Mouse (Mus musculus) liver, embryonic 13.5 days (tissue): ENCODE data around the gene Zswim4. TPM values are rescaled to one million over a fixed set of nuclear protein-coding genes. Genes with fewer than 3 reads are reported as not detected.
"Not testable (repeated sequence)": the region's sequence is repeated elsewhere in the genome, so short reads cannot be mapped to it uniquely, and the experiment has no call there.

Experiments used
- ATAC-seq: fragments of 200-750 bp; cut with Nextera tagmentation; 2 replicates; pipeline ENCODE4 v1.8.0; 2017; ENCODE audit warnings: low read depth, mild to moderate bottlenecking, moderate number of reproducible peaks, moderate library complexity
- DNase-seq: peaks from one replicate; pipeline ENCODE4 v3.0.0; 2022
- H3K27ac ChIP-seq: fragments of 300-500 bp; sonication (generic); 2 replicates; pipeline ENCODE4 v1.5.1; 2015; ENCODE audit warnings: moderate library complexity, mild to moderate bottlenecking, inconsistent platforms
- H3K27me3 ChIP-seq: fragments of 300-500 bp; sonication (generic); 2 replicates; pipeline ENCODE4 v1.6.1; 2015; ENCODE audit warnings: mild to moderate bottlenecking, inconsistent platforms
- H3K36me3 ChIP-seq: fragments of 300-500 bp; sonication (generic); 2 replicates; pipeline ENCODE4 v1.6.1; 2015; ENCODE audit warnings: mild to moderate bottlenecking, inconsistent platforms
- H3K4me1 ChIP-seq: fragments of 300-500 bp; sonication (generic); replicated peaks from 2 replicates; pipeline ENCODE4 v1.6.1; 2015; ENCODE audit warnings: inconsistent platforms
- H3K4me2 ChIP-seq: fragments of 300-500 bp; sonication (generic); 2 replicates; pipeline ENCODE4 v1.6.1; 2015; ENCODE audit warnings: inconsistent platforms, mild to moderate bottlenecking, moderate library complexity
- H3K4me3 ChIP-seq: fragments of 300-500 bp; sonication (generic); replicated peaks from 2 replicates; pipeline ENCODE4 v1.5.1; 2015; ENCODE audit warnings: mild to moderate bottlenecking, inconsistent platforms
- H3K9ac ChIP-seq: fragments of 300-500 bp; sonication (generic); 2 replicates; pipeline ENCODE4 v1.6.1; 2015; ENCODE audit warnings: mild to moderate bottlenecking, inconsistent platforms
- H3K9me3 ChIP-seq: fragments of 300-500 bp; sonication (generic); replicated peaks from 2 replicates; pipeline ENCODE4 v1.6.1; 2016; ENCODE audit warnings: inconsistent platforms
- WGBS: fragments of 180-500 bp; shearing (Covaris S2); methylation state at CpG from one replicate; pipeline ENCODE4 v1.1.7; 2015; ENCODE audit not compliant: insufficient replicate concordance; 5-methylcytosine and 5-hydroxymethylcytosine counted together
- polyA plus RNA-seq: library from polyadenylated mRNA; unstranded; fragments of >200 nt; fragmentation: Nextera tagmentation; extraction: Ambion mirVana; gene quantifications from 2 replicates; pipeline ENCODE4 v1.2.1, GENCODE M21; 2015

Zswim4 gene
- 2.1 and 2.2 TPM in 2 replicates for polyA plus RNA-seq

- Histone ChIP-seq H3K4me2 (peak within 1 kb of the TSS; percentile 94), H3K9me3 (no peaks in the 10 kb centered on the region), H3K9ac (peak within 1 kb of the TSS; percentile 93), H3K4me1 (peaks cover 24% of the 10 kb centered on the region), H3K27me3 (no peaks in the 10 kb centered on the region), H3K36me3 (no peaks in the 10 kb centered on the region), H3K27ac (peak within 1 kb of the TSS; percentile 80), H3K4me3 (peak within 1 kb of the TSS; percentile 86)
- ATAC-seq (peak; percentile 99), DNase-seq (peak; percentile 97)
- under 1% methylated on average over 35 of the region's 35 CpGs for WGBS
These were observed at the start of gene Zswim4 for GRCm38 (mm10) chr8:84236998-84237473. TSS of gene Zswim4 (minus strand) at chr8:84237055.

GRCm38 (mm10) chr8:84285665-84286064, 48.8 kb upstream of the Zswim4 start:
- ATAC-seq, H3K36me3 ChIP-seq, H3K4me2 ChIP-seq, H3K27ac ChIP-seq, H3K4me1 ChIP-seq, H3K9ac ChIP-seq, H3K4me3 ChIP-seq, H3K27me3 ChIP-seq, DNase-seq, H3K9me3 ChIP-seq: not testable (repeated sequence)
- whole genome bisulfite sequencing, result 28% methylated on average over 5 of the region's 5 CpGs

- no peaks in the 10 kb centered on the region for H3K27me3 ChIP-seq
- 34% methylated on average over 9 of the region's 9 CpGs for whole genome bisulfite sequencing
- no peaks in the 10 kb centered on the region for H3K9me3 ChIP-seq
- no peaks in the 10 kb centered on the region for H3K36me3 ChIP-seq
- H3K27ac ChIP-seq, result no peak overlapping the region
- no peak overlapping the region for H3K9ac ChIP-seq
- no peaks in the 10 kb centered on the region for H3K4me1 ChIP-seq
- ATAC-seq (no peak), DNase-seq (no peak)
- H3K4me2 ChIP-seq, result no peak overlapping the region
- H3K4me3 ChIP-seq, result no peak overlapping the region
These were observed 47.8 kb upstream of the Zswim4 start for GRCm38 (mm10) chr8:84284608-84285063.

GRCm38 (mm10) chr8:84280777-84281176, 43.9 kb upstream of the Zswim4 start:
- Histone ChIP-seq H3K27ac (no peak overlapping the region), H3K9ac (no peak overlapping the region), H3K4me2 (no peak overlapping the region), H3K4me3 (no peak overlapping the region), H3K4me1 (peaks cover 11% of the 10 kb centered on the region), H3K27me3 (no peaks in the 10 kb centered on the region), H3K9me3 (no peaks in the 10 kb centered on the region), H3K36me3 (no peaks in the 10 kb centered on the region)
- DNase-seq (no peak), ATAC-seq (no peak)
- WGBS, result 53% methylated on average over 10 of the region's 10 CpGs

GRCm38 (mm10) chr8:84276447-84276846, 39.6 kb upstream of the Zswim4 start:
- Histone ChIP-seq H3K4me2 (no peak overlapping the region), H3K4me3 (no peak overlapping the region), H3K4me1 (peaks cover 11% of the 10 kb centered on the region), H3K27me3 (no peaks in the 10 kb centered on the region), H3K27ac (peak overlapping the region; percentile 16; the same call in 1 of the 2 replicates), H3K36me3 (no peaks in the 10 kb centered on the region), H3K9me3 (no peaks in the 10 kb centered on the region), H3K9ac (no peak overlapping the region)
- no peak for ATAC-seq
- 16% methylated on average over 1 of the region's 1 CpGs for WGBS
- no peak for DNase-seq

- ATAC-seq, result no peak
- no peaks in the 10 kb centered on the region for H3K36me3 ChIP-seq
- H3K9ac ChIP-seq, result no peak overlapping the region
- no peak for DNase-seq
- H3K4me3 ChIP-seq, result no peak overlapping the region
- no peak overlapping the region for H3K27ac ChIP-seq
- peaks cover 24% of the 10 kb centered on the region for H3K4me1 ChIP-seq
- no peaks in the 10 kb centered on the region for H3K27me3 ChIP-seq
- no peaks in the 10 kb centered on the region for H3K9me3 ChIP-seq
- H3K4me2 ChIP-seq, result no peak overlapping the region
- WGBS, result 68% methylated on average over 3 of the region's 3 CpGs
These were observed 37.1 kb upstream of the Zswim4 start for GRCm38 (mm10) chr8:84273968-84274367.

- Histone ChIP-seq H3K4me2 (no peak overlapping the region), H3K27ac (no peak overlapping the region), H3K27me3 (no peaks in the 10 kb centered on the region), H3K9ac (no peak overlapping the region), H3K9me3 (no peaks in the 10 kb centered on the region), H3K4me1 (peaks cover 24% of the 10 kb centered on the region), H3K4me3 (no peak overlapping the region), H3K36me3 (no peaks in the 10 kb centered on the region)
- DNase-seq (no peak), ATAC-seq (no peak)
- WGBS, result 55% methylated on average over 4 of the region's 4 CpGs
These were observed 35.4 kb upstream of the Zswim4 start for GRCm38 (mm10) chr8:84272302-84272701.

- H3K27me3 ChIP-seq, result no peaks in the 10 kb centered on the region
- H3K9me3 ChIP-seq, result no peaks in the 10 kb centered on the region
- under 1% methylated on average over 44 of the region's 44 CpGs for WGBS
- H3K4me1 ChIP-seq, result peaks cover 15% of the 10 kb centered on the region
- peaks cover 19% of the 10 kb centered on the region for H3K36me3 ChIP-seq
- peak within 1 kb of the TSS; percentile 84 for H3K4me2 ChIP-seq
- peak within 1 kb of the TSS; percentile 45 for H3K27ac ChIP-seq
- peak within 1 kb of the TSS; percentile 81 for H3K9ac ChIP-seq
- H3K4me3 ChIP-seq, result peak within 1 kb of the TSS; percentile 83
- ATAC-seq, result peak; percentile 99
- DNase-seq, result peak; percentile 100
These were observed 33.3 kb upstream of the Zswim4 start, which contains the start of gene Ccdc130 for GRCm38 (mm10) chr8:84269950-84270773. TSS of gene Ccdc130 (minus strand) at chr8:84270380.

GRCm38 (mm10) chr8:84261098-84261497, 24.2 kb upstream of the Zswim4 start:
- H3K9ac ChIP-seq, result no peak overlapping the region
- no peak for ATAC-seq
- WGBS, result 75% methylated on average over 4 of the region's 4 CpGs

GRCm38 (mm10) chr8:84256822-84257610, 20.2 kb upstream of the Zswim4 start, which contains the start of gene Mri1:
TSS of gene Mri1 (minus strand) at chr8:84257326.
- H3K4me2 ChIP-seq, result peak within 1 kb of the TSS; percentile 100
- H3K9me3 ChIP-seq, result no peaks in the 10 kb centered on the region
- H3K36me3 ChIP-seq, result peaks cover 70% of the 10 kb centered on the region
- DNase-seq, result peak; percentile 82
- under 1% methylated on average over 63 of the region's 64 CpGs for WGBS
- ATAC-seq, result peak; percentile 89
- H3K4me1 ChIP-seq, result peaks cover 21% of the 10 kb centered on the region
- peak within 1 kb of the TSS; percentile 88 for H3K4me3 ChIP-seq
- peak within 1 kb of the TSS; percentile 91 for H3K9ac ChIP-seq
- H3K27me3 ChIP-seq, result no peaks in the 10 kb centered on the region
- peak within 1 kb of the TSS; percentile 95 for H3K27ac ChIP-seq

More at GRCm38 (mm10) chr8:84261098-84261497, 24.2 kb upstream of the Zswim4 start:
- Histone ChIP-seq H3K9me3 (no peaks in the 10 kb centered on the region), H3K36me3 (peaks cover 80% of the 10 kb centered on the region), H3K4me3 (no peak overlapping the region), H3K4me2 (no peak overlapping the region), H3K27me3 (no peaks in the 10 kb centered on the region), H3K27ac (no peak overlapping the region), H3K4me1 (peaks cover 16% of the 10 kb centered on the region)
- no peak for DNase-seq

- Histone ChIP-seq H3K4me2 (peak overlapping the region; percentile 100), H3K4me1 (peaks cover 21% of the 10 kb centered on the region), H3K36me3 (peaks cover 70% of the 10 kb centered on the region), H3K4me3 (peak overlapping the region; percentile 88), H3K27ac (peak overlapping the region; percentile 95), H3K9me3 (no peaks in the 10 kb centered on the region), H3K9ac (peak overlapping the region; percentile 91), H3K27me3 (no peaks in the 10 kb centered on the region)
- ATAC-seq, result peak; percentile 62
- peak; percentile 24 for DNase-seq
- 8% methylated on average over 6 of the region's 6 CpGs for WGBS
These were observed 19.6 kb upstream of the Zswim4 start for GRCm38 (mm10) chr8:84256458-84256821.
